Mouse (Mus musculus): ENCODE data around the gene St6galnac6.

DNA sequence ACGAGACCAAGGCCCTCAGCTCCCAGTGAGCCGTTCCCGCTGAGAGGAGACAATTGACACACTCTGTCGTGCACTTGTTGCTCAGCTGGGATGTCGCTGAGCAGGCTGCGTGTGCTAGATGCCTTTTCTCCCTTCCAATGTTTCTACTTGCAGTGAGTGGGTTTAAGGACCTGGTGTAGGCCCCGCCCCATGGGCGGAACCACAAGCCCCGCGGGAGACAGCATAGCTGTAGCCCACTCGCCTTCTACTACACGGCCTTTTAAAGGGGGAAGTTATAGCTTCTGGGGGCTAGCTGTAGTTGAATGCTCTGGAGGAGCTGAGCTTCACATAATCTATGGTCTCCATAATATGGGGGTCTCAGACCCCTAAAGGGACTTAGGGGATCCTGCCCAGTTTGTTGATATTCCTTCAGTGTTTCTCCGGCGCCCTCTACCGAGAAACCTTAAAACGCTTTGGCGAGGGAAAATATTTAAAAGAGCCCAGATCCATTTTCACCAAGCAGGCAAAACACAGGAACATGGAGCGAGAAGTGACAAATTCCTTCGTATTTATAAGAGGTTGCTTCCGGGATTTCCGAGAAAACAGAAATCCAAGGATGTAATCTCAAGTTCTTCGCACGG, 11.2 kb downstream of the St6galnac6 start:
- TF ChIP-seq CTCF (IDR thresholded peaks at IDR 0.05 in 2 of 3, conservative IDR thresholded peaks at IDR 0.05 in 1 of 3; ENCODE audit: control insufficient read depth in 1 of 3, insufficient read depth in 1 of 3, low read depth in 2 of 3, low read length in 3 of 3, poor library complexity in 1 of 3, severe bottlenecking in 1 of 3) (peak; percentile 21 to 71 (median 29); a peak in 4 of 6 replicates), POLR2A (IDR thresholded peaks at IDR 0.05; ENCODE audit: control insufficient read depth in 1 of 2, insufficient read depth in 1 of 2, low read depth in 1 of 2, low read length in 2 of 2, poor library complexity in 1 of 2) (0 out of 4 replicates have a peak, but pooled peaks of 1 of the 2 experiments have one; percentile 23), ZKSCAN1 (IDR thresholded peaks at IDR 0.05; ENCODE audit: low read depth, low read length) (no peak), NRF1 (IDR thresholded peaks at IDR 0.05; ENCODE audit: insufficient read depth, low read depth, low read length, poor library complexity, severe bottlenecking) (no peak), GABPA (IDR thresholded peaks at IDR 0.05; ENCODE audit: low read depth, low read length) (no peak), RCOR1 (IDR thresholded peaks at IDR 0.05; ENCODE audit: low read depth, low read length) (no peak), ZNF384 (IDR thresholded peaks at IDR 0.05; ENCODE audit: low read depth, low read length) (no peak), EP300 (IDR thresholded peaks at IDR 0.05; ENCODE audit: low read depth in 1 of 2, low read length in 2 of 2) (peak in 1 of 2 experiments; percentile 32; a peak in 1 of 4 replicates), ZMIZ1 (IDR thresholded peaks at IDR 0.05; ENCODE audit: low read depth, low read length) (no peak), MYC (IDR thresholded peaks at IDR 0.05; ENCODE audit: low read depth, low read length) (0 out of 2 replicates have a peak, but pooled peaks have one; percentile 17), TCF12 (IDR thresholded peaks at IDR 0.05; ENCODE audit: low read depth, low read length) (no peak), E2F4 (IDR thresholded peaks at IDR 0.05; ENCODE audit: borderline replicate concordance, low read depth, low read length) (no peak)

Measured in MEL (cell line).